Comparison of ENCODE assay signal across 11 mouse cellular contexts in the genomic region with DNA sequence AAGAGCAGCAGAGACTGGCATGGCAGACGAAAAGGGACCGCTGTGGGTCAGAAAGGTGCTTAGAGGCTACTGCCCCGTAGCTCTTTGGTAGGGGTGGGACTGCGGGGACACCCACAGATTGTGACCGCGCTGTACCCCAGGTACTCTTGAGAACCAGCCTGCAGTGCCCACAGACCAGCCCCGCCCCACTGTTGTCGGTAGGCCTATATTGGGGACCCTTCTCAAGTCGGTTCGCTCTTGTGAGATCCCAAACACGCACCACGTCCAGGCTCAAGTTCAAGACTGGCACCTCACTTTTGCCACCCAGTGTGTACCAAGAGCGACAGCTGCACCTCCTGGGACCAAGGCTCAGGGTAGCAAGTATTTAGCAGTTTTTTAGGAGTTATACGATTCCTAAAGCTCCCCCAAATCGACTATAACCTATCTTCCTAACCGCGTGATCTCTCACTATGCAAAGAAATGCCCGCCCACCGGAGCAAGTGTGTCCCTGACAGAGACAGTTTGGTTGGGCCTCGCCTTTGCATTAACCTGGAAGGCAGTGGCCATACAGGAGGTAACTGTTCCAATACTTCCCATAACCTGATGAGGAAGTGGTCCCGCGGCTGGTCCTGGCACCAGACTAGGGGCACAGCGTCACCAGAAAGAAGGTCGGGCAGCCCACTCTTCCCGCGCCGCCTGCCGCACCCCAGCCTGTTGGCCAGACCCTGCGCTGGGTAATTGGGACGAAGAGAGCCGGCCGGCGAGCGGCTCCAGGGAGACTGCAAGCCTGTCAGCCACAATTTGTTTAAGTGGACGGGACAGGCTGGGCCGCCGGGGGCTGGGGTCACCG. TPM values are rescaled to one million over a fixed set of nuclear protein-coding genes. Genes with fewer than 3 reads are reported as not detected.
DNase-seq lines count a peak whose midpoint lies in the region; ATAC-seq and TF ChIP-seq lines count a peak whose summit lies in the region.
"Had no signal": no experiment of that assay in that cellular context is flagged by ENCODE, and none has a peak within 500 bp of the region (broad histone marks: within the 10 kb centered on the region; RNA-seq: fewer than 3 reads in every experiment).

No protein-coding gene starts in this region.

- no peak overlapping the region for H3K27ac ChIP-seq in forebrain, embryonic 12.5 days
- H3K27ac ChIP-seq in forebrain, embryonic 14.5 days (ENCODE audit: low read depth, low read length), result no peak overlapping the region
- peak overlapping the region; percentile 97 for H3K27ac ChIP-seq in lung, postnatal 0 days (ENCODE audit: low read length)
- peak overlapping the region; percentile 78 for H3K27ac ChIP-seq in limb, embryonic 12.5 days
- no peak overlapping the region for H3K27ac ChIP-seq in stomach, embryonic 15.5 days

- peaks cover 48% of the 10 kb centered on the region for H3K4me1 ChIP-seq in forebrain, embryonic 12.5 days
- peaks cover 13% of the 10 kb centered on the region for H3K4me1 ChIP-seq in forebrain, embryonic 14.5 days (ENCODE audit: control insufficient read depth, insufficient read depth, low read length)
- H3K4me1 ChIP-seq in lung, postnatal 0 days (ENCODE audit: insufficient read depth, low read depth, low read length), result peaks cover 15% of the 10 kb centered on the region
- peaks cover 68% of the 10 kb centered on the region for H3K4me1 ChIP-seq in limb, embryonic 12.5 days (replicated peaks)
- H3K4me1 ChIP-seq in stomach, embryonic 15.5 days, result peaks cover 35% of the 10 kb centered on the region

- H3K27me3 ChIP-seq in forebrain, embryonic 12.5 days, result peaks cover 98% of the 10 kb centered on the region
- H3K27me3 ChIP-seq in forebrain, embryonic 14.5 days (replicated peaks; ENCODE audit: control insufficient read depth, insufficient read depth, low read length), result peaks cover 83% of the 10 kb centered on the region
- H3K27me3 ChIP-seq in lung, postnatal 0 days (replicated peaks; ENCODE audit: insufficient read depth, low read length), result peaks cover 6% of the 10 kb centered on the region; the same call in 1 of the 2 replicates
- peaks cover 94% of the 10 kb centered on the region for H3K27me3 ChIP-seq in limb, embryonic 12.5 days
- peaks cover 60% of the 10 kb centered on the region for H3K27me3 ChIP-seq in stomach, embryonic 15.5 days (replicated peaks)

- peak overlapping the region; percentile 13; the same call in 1 of the 2 replicates for H3K4me2 ChIP-seq in forebrain, embryonic 12.5 days
- H3K4me2 ChIP-seq in forebrain, embryonic 14.5 days (ENCODE audit: low read length), result no peak overlapping the region
- H3K4me2 ChIP-seq in lung, postnatal 0 days (replicated peaks; ENCODE audit: low read depth, low read length), result peak overlapping the region; percentile 80
- H3K4me2 ChIP-seq in limb, embryonic 12.5 days, result peak overlapping the region; percentile 83
- peak overlapping the region; percentile 95 for H3K4me2 ChIP-seq in stomach, embryonic 15.5 days

- no peak for TF ChIP-seq EP300 in lung, postnatal 0 days (IDR thresholded peaks at IDR 0.05)

- DNase-seq in forebrain, embryonic 14.5 days (ENCODE audit: low spot score), result no peak
- no peak for DNase-seq in lung, postnatal 0 days (ENCODE audit: low spot score)
- DNase-seq in lung, adult 18-20 months, result no peak
- no peak for DNase-seq in frontal cortex, adult 2 months (ENCODE audit: extremely low spot score in 1 of 2, low spot score in 1 of 2)
- DNase-seq in ovary, postnatal 10 days (ENCODE audit: low spot score), result no peak
- DNase-seq: adrenal gland, postnatal 25 days; layer of hippocampus, postnatal 36 days had no signal

- no peak overlapping the region for H3K9ac ChIP-seq in forebrain, embryonic 12.5 days
- H3K9ac ChIP-seq in forebrain, embryonic 14.5 days (ENCODE audit: low read length), result no peak overlapping the region
- H3K9ac ChIP-seq in lung, postnatal 0 days (replicated peaks; ENCODE audit: low read depth), result peak overlapping the region; percentile 55; the same call in 1 of the 2 replicates
- H3K9ac ChIP-seq in limb, embryonic 12.5 days (replicated peaks), result peak overlapping the region; percentile 31; the same call in 1 of the 2 replicates
- H3K9ac ChIP-seq in stomach, embryonic 15.5 days, result no peak overlapping the region

- no peak for ATAC-seq in forebrain, embryonic 12.5 days (ENCODE audit: low FRiP score)
- ATAC-seq in forebrain, embryonic 14.5 days, result no peak
- ATAC-seq in lung, postnatal 0 days, result no peak
- no peak for ATAC-seq in limb, embryonic 12.5 days (ENCODE audit: insufficient number of reproducible peaks, insufficient read depth, low FRiP score, low TSS enrichment, low read depth)
- ATAC-seq in stomach, embryonic 15.5 days (ENCODE audit: insufficient read depth, low FRiP score, low read depth), result no peak

- WGBS in forebrain, embryonic 12.5 days, result 5% methylated on average over 38 of the region's 38 CpGs
- 5% methylated on average over 38 of the region's 38 CpGs for WGBS in forebrain, embryonic 14.5 days
- WGBS in lung, postnatal 0 days, result 26% methylated on average over 38 of the region's 38 CpGs
- WGBS in limb, embryonic 12.5 days, result 8% methylated on average over 38 of the region's 38 CpGs
- 24% methylated on average over 38 of the region's 38 CpGs for WGBS in stomach, embryonic 15.5 days

- 0 out of 2 replicates have a peak overlapping the region, but pooled peaks have one; percentile 2 for H3K4me3 ChIP-seq in forebrain, embryonic 12.5 days (replicated peaks)
- no peak overlapping the region for H3K4me3 ChIP-seq in forebrain, embryonic 14.5 days (ENCODE audit: low read depth, low read length)
- peak overlapping the region; percentile 29; the same call in 1 of the 2 replicates for H3K4me3 ChIP-seq in lung, postnatal 0 days (ENCODE audit: low read depth, low read length)
- H3K4me3 ChIP-seq in limb, embryonic 12.5 days (replicated peaks), result peak overlapping the region; percentile 66
- peak overlapping the region; percentile 23 for H3K4me3 ChIP-seq in stomach, embryonic 15.5 days (replicated peaks)

- no peaks in the 10 kb centered on the region for H3K36me3 ChIP-seq in forebrain, embryonic 12.5 days (replicated peaks)
- H3K36me3 ChIP-seq in forebrain, embryonic 14.5 days (ENCODE audit: control insufficient read depth, insufficient read depth, low read length), result no peaks in the 10 kb centered on the region
- H3K36me3 ChIP-seq in lung, postnatal 0 days (ENCODE audit: insufficient read depth, low read length), result no peaks in the 10 kb centered on the region
- H3K36me3 ChIP-seq in limb, embryonic 12.5 days, result no peaks in the 10 kb centered on the region
- H3K36me3 ChIP-seq in stomach, embryonic 15.5 days, result no peaks in the 10 kb centered on the region

- no peaks in the 10 kb centered on the region for H3K9me3 ChIP-seq in forebrain, embryonic 12.5 days
- H3K9me3 ChIP-seq in forebrain, embryonic 14.5 days (replicated peaks; ENCODE audit: control insufficient read depth, low read length), result no peaks in the 10 kb centered on the region
- H3K9me3 ChIP-seq in lung, postnatal 0 days (ENCODE audit: low read length), result no peaks in the 10 kb centered on the region
- no peaks in the 10 kb centered on the region for H3K9me3 ChIP-seq in limb, embryonic 12.5 days
- no peaks in the 10 kb centered on the region for H3K9me3 ChIP-seq in stomach, embryonic 15.5 days

- TF ChIP-seq CTCF in lung, postnatal 0 days (IDR thresholded peaks at IDR 0.05), result no peak

RNA-seq across cellular contexts. Expression of a gene that starts 3.4 kb away (rescaled TPM):
- polyA plus RNA-seq in forebrain, embryonic 12.5 days (2016; fragmentation: Nextera tagmentation; extraction: Ambion mirVana), result 0.81 and 1.0 TPM in 2 replicates
- polyA plus RNA-seq in forebrain, embryonic 14.5 days (2014; fragmentation: Nextera tagmentation; extraction: Ambion mirVana), result 0.48 and 0.64 TPM in 2 replicates
- 43.6 and 49.6 TPM in 2 replicates for polyA plus RNA-seq in lung, postnatal 0 days (2015; fragmentation: Nextera tagmentation; extraction: Ambion mirVana)
- polyA plus RNA-seq in limb, embryonic 12.5 days (2016; fragmentation: Nextera tagmentation; extraction: Ambion mirVana), result 7.9 and 10.0 TPM in 2 replicates
- polyA plus RNA-seq in stomach, embryonic 15.5 days (2015; fragmentation: Nextera tagmentation; extraction: Ambion mirVana), result 6.0 and 6.6 TPM in 2 replicates
- polyA plus RNA-seq in frontal cortex, adult 2 months (2012; rRNA removed), result 3.0 and 4.2 TPM in 2 replicates

RNA-seq across cellular contexts. Expression of a gene that starts 21.2 kb away (rescaled TPM):
- polyA plus RNA-seq in forebrain, embryonic 12.5 days (2016; fragmentation: Nextera tagmentation; extraction: Ambion mirVana), result not detected in 2 replicates
- polyA plus RNA-seq in forebrain, embryonic 14.5 days (2014; fragmentation: Nextera tagmentation; extraction: Ambion mirVana), result not detected in 2 replicates
- polyA plus RNA-seq in lung, postnatal 0 days (2015; fragmentation: Nextera tagmentation; extraction: Ambion mirVana), result not detected in 2 replicates
- not detected in 2 replicates for polyA plus RNA-seq in limb, embryonic 12.5 days (2016; fragmentation: Nextera tagmentation; extraction: Ambion mirVana)
- polyA plus RNA-seq in stomach, embryonic 15.5 days (2015; fragmentation: Nextera tagmentation; extraction: Ambion mirVana), result not detected in 2 replicates
- polyA plus RNA-seq in frontal cortex, adult 2 months (2012; rRNA removed), result not detected in 2 replicates
- polyA plus RNA-seq: neural tube, embryonic 14.5 days had no signal

RNA-seq across cellular contexts. Expression of a gene that starts 57.3 kb away (rescaled TPM):
- polyA plus RNA-seq in forebrain, embryonic 12.5 days (2016; fragmentation: Nextera tagmentation; extraction: Ambion mirVana), result 0.23 and 0.42 TPM in 2 replicates
- polyA plus RNA-seq in forebrain, embryonic 14.5 days (2014; fragmentation: Nextera tagmentation; extraction: Ambion mirVana), result 0.11 and 0.13 TPM in 2 replicates
- 46.2 and 48.5 TPM in 2 replicates for polyA plus RNA-seq in lung, postnatal 0 days (2015; fragmentation: Nextera tagmentation; extraction: Ambion mirVana)
- 39.2 and 44.0 TPM in 2 replicates for polyA plus RNA-seq in limb, embryonic 12.5 days (2016; fragmentation: Nextera tagmentation; extraction: Ambion mirVana)
- 0.28 and 0.30 TPM in 2 replicates for polyA plus RNA-seq in stomach, embryonic 15.5 days (2015; fragmentation: Nextera tagmentation; extraction: Ambion mirVana)
- polyA plus RNA-seq in frontal cortex, adult 2 months (2012; rRNA removed), result 0.30 and 0.48 TPM in 2 replicates

Comparison
In these comparisons a context has a peak if more than half of its experiments do, and no peak if none do; other contexts are left out.
1. H3K27ac ChIP-seq: peak in lung, postnatal 0 days (single experiment) and limb, embryonic 12.5 days (single experiment); none in forebrain, embryonic 12.5 days (single experiment), forebrain, embryonic 14.5 days (single experiment) and stomach, embryonic 15.5 days (single experiment).
2. H3K9ac ChIP-seq: peak in lung, postnatal 0 days (single experiment) and limb, embryonic 12.5 days (single experiment); none in forebrain, embryonic 12.5 days (single experiment), forebrain, embryonic 14.5 days (single experiment) and stomach, embryonic 15.5 days (single experiment).
3. RNA of a gene that starts 57.3 kb away (polyA plus RNA-seq): 46.2 to 48.5 TPM in lung, postnatal 0 days and 39.2 to 44.0 TPM in limb, embryonic 12.5 days; 0.23 to 0.42 TPM in forebrain, embryonic 12.5 days, 0.30 to 0.48 TPM in frontal cortex, adult 2 months, 0.28 to 0.30 TPM in stomach, embryonic 15.5 days and 0.11 to 0.13 TPM in forebrain, embryonic 14.5 days; every median in the first group is over 10 times any median in the second.